Mouse (Mus musculus) liver, embryonic 12.5 days (tissue): ENCODE data around the gene Caprin1. TPM values are rescaled to one million over a fixed set of nuclear protein-coding genes. Genes with fewer than 3 reads are reported as not detected.

ENCODE experiments used
- ATAC-seq: fragments of 200-750 bp; cut with Nextera tagmentation; 2 replicates; pipeline ENCODE4 v1.8.0; 2017; ENCODE audit warnings: moderate number of reproducible peaks, mild to moderate bottlenecking, moderate library complexity
- H3K27ac ChIP-seq: fragments of 300-500 bp; sonication (generic); 2 replicates; pipeline ENCODE4 v1.5.1; 2016; ENCODE audit warnings: mild to moderate bottlenecking
- H3K27me3 ChIP-seq: fragments of 300-500 bp; sonication (generic); replicated peaks from 2 replicates; pipeline ENCODE4 v1.6.1; 2016; ENCODE audit warnings: mild to moderate bottlenecking, moderate library complexity
- H3K36me3 ChIP-seq: fragments of 300-500 bp; sonication (generic); 2 replicates; pipeline ENCODE4 v1.6.1; 2016; ENCODE audit warnings: mild to moderate bottlenecking, moderate library complexity
- H3K4me1 ChIP-seq: fragments of 300-500 bp; sonication (generic); 2 replicates; pipeline ENCODE4 v1.6.1; 2016
- H3K4me2 ChIP-seq: fragments of 300-500 bp; sonication (generic); 2 replicates; pipeline ENCODE4 v1.6.1; 2016; ENCODE audit warnings: mild to moderate bottlenecking, moderate library complexity
- H3K4me3 ChIP-seq: fragments of 300-500 bp; sonication (generic); 2 replicates; pipeline ENCODE4 v1.5.1; 2016; ENCODE audit warnings: mild to moderate bottlenecking, moderate library complexity
- H3K9ac ChIP-seq: fragments of 300-500 bp; sonication (generic); 2 replicates; pipeline ENCODE4 v1.6.1; 2016; ENCODE audit warnings: mild to moderate bottlenecking, moderate library complexity
- H3K9me3 ChIP-seq: fragments of 300-500 bp; sonication (generic); replicated peaks from 2 replicates; pipeline ENCODE4 v1.6.1; 2016; ENCODE audit warnings: mild to moderate bottlenecking, moderate library complexity
- WGBS: fragments of 180-500 bp; shearing (Covaris S2); methylation state at CpG from one replicate; pipeline ENCODE4 v1.1.7; 2016; ENCODE audit not compliant: insufficient replicate concordance; 5-methylcytosine and 5-hydroxymethylcytosine counted together
- microRNA-seq: library from miRNA; unstranded; fragments of <30 nt; microRNA quantifications from one replicate; pipeline ENCODE4, GENCODE M21; 2017
- polyA plus RNA-seq: library from polyadenylated mRNA; unstranded; fragments of >200 nt; fragmentation: Nextera tagmentation; extraction: Ambion mirVana; gene quantifications from 2 replicates; pipeline ENCODE4 v1.2.1, GENCODE M21; 2016

Caprin1 gene
- polyA plus RNA-seq, 1 experiment from 2014 or later: 235 TPM

- ATAC-seq: peak; percentile 45; the same call in 1 of the 2 replicates
Measured at GRCm38 (mm10) chr2:103718594-103719291, 78.7 kb downstream of the Caprin1 start.

GRCm38 (mm10) chr2:103714412-103714811 lies 83.0 kb downstream of the Caprin1 start:
- Histone ChIP-seq H3K36me3 (peaks cover 30% of the 10 kb centered on the region), H3K9ac (no peak overlapping the region), H3K27me3 (no peaks in the 10 kb centered on the region), H3K4me3 (no peak overlapping the region), H3K4me1 (peaks cover 7% of the 10 kb centered on the region; the same call in 1 of the 2 replicates), H3K27ac (no peak overlapping the region), H3K9me3 (no peaks in the 10 kb centered on the region), H3K4me2 (no peak overlapping the region)
- no peak for ATAC-seq
- 64% methylated on average over 4 of the region's 4 CpGs for WGBS

More at GRCm38 (mm10) chr2:103718594-103719291, 78.7 kb downstream of the Caprin1 start:
- Histone ChIP-seq H3K27ac (no peak overlapping the region), H3K4me2 (no peak overlapping the region), H3K4me3 (no peak overlapping the region), H3K36me3 (peaks cover 67% of the 10 kb centered on the region), H3K27me3 (no peaks in the 10 kb centered on the region), H3K9ac (no peak overlapping the region), H3K9me3 (no peaks in the 10 kb centered on the region), H3K4me1 (peaks cover 7% of the 10 kb centered on the region; the same call in 1 of the 2 replicates)
- 70% methylated on average over 8 of the region's 8 CpGs for WGBS

- H3K27ac ChIP-seq: no peak overlapping the region
- WGBS: 71% methylated on average over 7 of the region's 7 CpGs
- H3K36me3 ChIP-seq: peaks cover 24% of the 10 kb centered on the region
- H3K4me2 ChIP-seq: no peak overlapping the region
- peak; percentile 52; the same call in 1 of the 2 replicates for ATAC-seq
- H3K9ac ChIP-seq: no peak overlapping the region
- no peaks in the 10 kb centered on the region for H3K27me3 ChIP-seq
- H3K4me3 ChIP-seq: no peak overlapping the region
- H3K9me3 ChIP-seq: no peaks in the 10 kb centered on the region
- H3K4me1 ChIP-seq: peaks cover 7% of the 10 kb centered on the region; the same call in 1 of the 2 replicates
Measured at GRCm38 (mm10) chr2:103713831-103714230, 83.6 kb downstream of the Caprin1 start.

Small RNAs within 50 kb of the gene (microRNA-seq; reads per million reads assigned to microRNA genes)
- gene Gm22757 (not detected), gene Gm22761 (not detected)

Other genes starting within 250 kb of the Caprin1 start
- gene Abtb2, start 231.3 kb downstream of the Caprin1 start, polyA plus RNA-seq: 4.1 and 4.5 TPM in 2 replicates
- 35.0 and 35.3 TPM in 2 replicates for gene Nat10, start 36.4 kb downstream of the Caprin1 start, polyA plus RNA-seq
- gene Lmo2, start 160.3 kb upstream of the Caprin1 start, polyA plus RNA-seq: 188 and 194 TPM in 2 replicates
- gene Fbxo3, start 230.1 kb upstream of the Caprin1 start, polyA plus RNA-seq: 60.1 and 62.2 TPM in 2 replicates
- gene 4931422A03Rik, start 230.7 kb upstream of the Caprin1 start, polyA plus RNA-seq: 2.1 and 2.4 TPM in 2 replicates